Mouse (Mus musculus): ENCODE measurements at regions not wholly inside any gene's neighbourhood (a gene's known extent, or its start where the extent isn't known, plus 50 kb on each side); places are given as distances from the start of the nearest gene placed in this dataset.

- TF ChIP-seq GATA1 (IDR thresholded peaks at IDR 0.05; ENCODE audit: borderline replicate concordance, low read length) (no peak), FLI1 (IDR thresholded peaks at IDR 0.05; ENCODE audit: low read length) (no peak)
Observed at GRCm38 (mm10) chr15:61398829-61399228, 476.0 kb upstream of the A1bg start.

Measured in megakaryocyte, embryonic 14.5 days (primary cell).